Mouse (Mus musculus) intestine, embryonic 14.5 days (tissue): Measurements from ENCODE around the gene Lrp8. TPM values are rescaled to one million over a fixed set of nuclear protein-coding genes. Genes with fewer than 3 reads are reported as not detected.

Experiments
- ATAC-seq: fragments of 200-750 bp; cut with Nextera tagmentation; replicated peaks from 2 replicates; pipeline ENCODE4 v1.8.0; 2017; ENCODE audit warnings: low read depth, moderate number of reproducible peaks, moderate TSS enrichment, moderate library complexity; ENCODE audit not compliant: low FRiP score, low TSS enrichment
- DNase-seq: peaks from one replicate; pipeline ENCODE4 v3.0.0-alpha.2; 2018; ENCODE audit warnings: low spot score
- H3K27ac ChIP-seq: fragments of 300-500 bp; sonication (generic); 2 replicates; pipeline ENCODE4 v1.5.1; 2014; ENCODE audit warnings: low read depth, mild to moderate bottlenecking, control low read depth
- H3K27me3 ChIP-seq: fragments of 300-500 bp; sonication (generic); replicated peaks from 2 replicates; pipeline ENCODE4 v1.6.1; 2014; ENCODE audit warnings: low read length, control low read depth; ENCODE audit not compliant: control insufficient read depth, insufficient read depth
- H3K36me3 ChIP-seq: fragments of 300-500 bp; sonication (generic); 2 replicates; pipeline ENCODE4 v1.6.1; 2014; ENCODE audit warnings: low read length, control low read depth; ENCODE audit not compliant: control insufficient read depth, insufficient read depth
- H3K4me1 ChIP-seq: fragments of 300-500 bp; sonication (generic); replicated peaks from 2 replicates; pipeline ENCODE4 v1.6.1; 2014; ENCODE audit warnings: low read length, control low read depth, mixed read lengths; ENCODE audit not compliant: control insufficient read depth, insufficient read depth
- H3K4me2 ChIP-seq: fragments of 300-500 bp; sonication (generic); 2 replicates; pipeline ENCODE4 v1.6.1; 2014; ENCODE audit warnings: low read length
- H3K4me3 ChIP-seq: fragments of 300-500 bp; sonication (generic); 2 replicates; pipeline ENCODE4 v1.5.1; 2014; ENCODE audit warnings: low read depth, low read length, control low read depth, mixed read lengths
- H3K9ac ChIP-seq: fragments of 300-500 bp; sonication (generic); 2 replicates; pipeline ENCODE4 v1.6.1; 2014; ENCODE audit warnings: mild to moderate bottlenecking, low read length
- H3K9me3 ChIP-seq: fragments of 300-500 bp; sonication (generic); 2 replicates; pipeline ENCODE4 v1.6.1; 2016; ENCODE audit warnings: low read length, control low read depth; ENCODE audit not compliant: control insufficient read depth
- WGBS: fragments of 180-500 bp; shearing (Covaris S2); extraction: QIAGEN DNeasy Blood & Tissue Kit; methylation state at CpG from one replicate; pipeline ENCODE4 v1.1.7; 2014; 5-methylcytosine and 5-hydroxymethylcytosine counted together
- polyA plus RNA-seq: library from polyadenylated mRNA; unstranded; fragments of >200 nt; fragmentation: Nextera tagmentation; extraction: Ambion mirVana; gene quantifications from 2 replicates; pipeline ENCODE4 v1.2.1, GENCODE M21; 2014

The Lrp8 gene
- polyA plus RNA-seq, 1 experiment from 2014 or later = 5.1 TPM

- no peaks in the 10 kb centered on the region for H3K4me1 ChIP-seq
- DNase-seq (no peak), ATAC-seq (no peak)
- H3K27ac ChIP-seq = no peak overlapping the region
- WGBS = 82% methylated on average over 4 of the region's 4 CpGs
- no peak overlapping the region for H3K9ac ChIP-seq
- no peak overlapping the region for H3K4me3 ChIP-seq
- H3K4me2 ChIP-seq = no peak overlapping the region
- no peaks in the 10 kb centered on the region for H3K9me3 ChIP-seq
- H3K27me3 ChIP-seq = no peaks in the 10 kb centered on the region
- 0 out of 2 replicates have a peak, but pooled peaks cover 3% of the 10 kb centered on the region for H3K36me3 ChIP-seq
Measured at GRCm38 (mm10) chr4:107864866-107865265, 62.8 kb downstream of the Lrp8 start.

GRCm38 (mm10) chr4:107879254-107880050 is 77.4 kb downstream of the Lrp8 start, which contains the start of gene Magoh:
Magoh (plus strand) TSS chr4:107879755.
- Histone ChIP-seq H3K9me3 (no peaks in the 10 kb centered on the region), H3K4me3 (peak within 1 kb of the TSS; percentile 73), H3K4me2 (peak within 1 kb of the TSS; percentile 97), H3K27me3 (no peaks in the 10 kb centered on the region), H3K4me1 (peaks cover 7% of the 10 kb centered on the region; the same call in 1 of the 2 replicates), H3K9ac (peak within 1 kb of the TSS; percentile 77), H3K27ac (peak within 1 kb of the TSS; percentile 75), H3K36me3 (peaks cover 35% of the 10 kb centered on the region)
- 3% methylated on average over 48 of the region's 48 CpGs for WGBS
- DNase-seq = peak; percentile 99
- ATAC-seq = peak; percentile 95

GRCm38 (mm10) chr4:107881631-107882030 is 79.6 kb downstream of the Lrp8 start:
- H3K4me3 ChIP-seq = no peak overlapping the region
- ATAC-seq = no peak

GRCm38 (mm10) chr4:107886371-107886770 is 84.3 kb downstream of the Lrp8 start:
- peaks cover 8% of the 10 kb centered on the region; the same call in 1 of the 2 replicates for H3K4me1 ChIP-seq
- no peak overlapping the region for H3K4me2 ChIP-seq
- H3K9ac ChIP-seq = no peak overlapping the region
- 82% methylated on average over 7 of the region's 7 CpGs for WGBS
- H3K9me3 ChIP-seq = no peaks in the 10 kb centered on the region
- no peaks in the 10 kb centered on the region for H3K27me3 ChIP-seq
- no peak overlapping the region for H3K27ac ChIP-seq
- H3K36me3 ChIP-seq = peaks cover 63% of the 10 kb centered on the region
- DNase-seq = no peak
- H3K4me3 ChIP-seq = no peak overlapping the region
- no peak for ATAC-seq

More at GRCm38 (mm10) chr4:107881631-107882030, 79.6 kb downstream of the Lrp8 start:
- Histone ChIP-seq H3K9me3 (no peaks in the 10 kb centered on the region), H3K9ac (no peak overlapping the region), H3K36me3 (peaks cover 57% of the 10 kb centered on the region), H3K27ac (no peak overlapping the region), H3K4me2 (no peak overlapping the region), H3K27me3 (no peaks in the 10 kb centered on the region), H3K4me1 (peaks cover 7% of the 10 kb centered on the region; the same call in 1 of the 2 replicates)
- 84% methylated on average over 1 of the region's 1 CpGs for WGBS
- DNase-seq = no peak

- H3K36me3 ChIP-seq = peaks cover 57% of the 10 kb centered on the region
- H3K9me3 ChIP-seq = no peaks in the 10 kb centered on the region
- ATAC-seq (peak; percentile 44), DNase-seq (no peak)
- H3K27me3 ChIP-seq = no peaks in the 10 kb centered on the region
- WGBS = under 1% methylated on average over 12 of the region's 12 CpGs
- H3K4me3 ChIP-seq = peak overlapping the region; percentile 61
- H3K4me2 ChIP-seq = peak overlapping the region; percentile 79
- H3K4me1 ChIP-seq = peaks cover 8% of the 10 kb centered on the region; the same call in 1 of the 2 replicates
- H3K9ac ChIP-seq = peak overlapping the region; percentile 54
- peak overlapping the region; percentile 83 for H3K27ac ChIP-seq
Measured at GRCm38 (mm10) chr4:107889385-107889730, 87.3 kb downstream of the Lrp8 start.

GRCm38 (mm10) chr4:107889731-107890432 is 87.8 kb downstream of the Lrp8 start, which contains the start of gene 0610037L13Rik:
0610037L13Rik (plus strand) TSS chr4:107889813.
- ATAC-seq (peak; percentile 93), DNase-seq (peak; percentile 97)
- H3K27ac ChIP-seq = peak within 1 kb of the TSS; percentile 83
- no peaks in the 10 kb centered on the region for H3K27me3 ChIP-seq
- H3K36me3 ChIP-seq = peaks cover 57% of the 10 kb centered on the region
- WGBS = under 1% methylated on average over 48 of the region's 48 CpGs
- peaks cover 8% of the 10 kb centered on the region; the same call in 1 of the 2 replicates for H3K4me1 ChIP-seq
- no peaks in the 10 kb centered on the region for H3K9me3 ChIP-seq
- peak within 1 kb of the TSS; percentile 54 for H3K9ac ChIP-seq
- H3K4me3 ChIP-seq = peak within 1 kb of the TSS; percentile 61
- H3K4me2 ChIP-seq = peak within 1 kb of the TSS; percentile 79

DNA sequence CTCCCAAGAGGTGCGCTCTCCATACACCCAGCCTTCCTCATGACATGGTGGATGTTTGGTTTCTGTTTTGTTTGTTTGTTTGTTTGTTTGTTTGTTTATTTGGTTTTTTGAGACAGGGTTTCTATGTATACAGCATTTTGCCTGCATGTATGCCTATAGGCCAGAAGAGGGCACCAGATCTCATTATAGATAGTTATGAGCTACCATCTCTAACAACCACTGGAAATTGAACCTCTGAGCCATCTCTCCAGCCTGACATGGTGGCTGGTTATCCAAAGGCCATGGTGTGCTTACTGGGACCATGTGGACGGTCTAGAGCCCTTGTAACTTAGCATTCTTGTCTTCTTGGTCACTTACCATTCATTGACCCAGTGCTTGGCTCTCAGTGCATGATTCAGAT is 90.6 kb downstream of the Lrp8 start:
- no peaks in the 10 kb centered on the region for H3K9me3 ChIP-seq

GRCm38 (mm10) chr4:107899211-107899927 is 97.3 kb downstream of the Lrp8 start:
- Histone ChIP-seq H3K4me3 (no peak overlapping the region), H3K9me3 (no peaks in the 10 kb centered on the region), H3K27me3 (no peaks in the 10 kb centered on the region), H3K36me3 (peaks cover 58% of the 10 kb centered on the region), H3K9ac (no peak overlapping the region), H3K4me1 (no peaks in the 10 kb centered on the region), H3K27ac (no peak overlapping the region), H3K4me2 (no peak overlapping the region)
- DNase-seq (no peak), ATAC-seq (0 out of 2 replicates have a peak, but pooled peaks have one; percentile 42)
- 74% methylated on average over 5 of the region's 5 CpGs for WGBS

More for the DNA sequence above, 90.6 kb downstream of the Lrp8 start:
- no peak for DNase-seq
- WGBS = 82% methylated on average over 2 of the region's 2 CpGs
- H3K27ac ChIP-seq = no peak overlapping the region
- H3K27me3 ChIP-seq = no peaks in the 10 kb centered on the region
- no peak for ATAC-seq
- H3K36me3 ChIP-seq = peaks cover 58% of the 10 kb centered on the region
- H3K4me1 ChIP-seq = peaks cover 8% of the 10 kb centered on the region; the same call in 1 of the 2 replicates
- no peak overlapping the region for H3K9ac ChIP-seq
- H3K4me2 ChIP-seq = no peak overlapping the region
- no peak overlapping the region for H3K4me3 ChIP-seq
